Mouse (Mus musculus) megakaryocyte, embryonic 14.5 days (primary cell): ENCODE measurements around the gene Olfr569. TPM values are rescaled to one million over a fixed set of nuclear protein-coding genes. Genes with fewer than 3 reads are reported as not detected.

ENCODE experiments used
- H3K27me3 ChIP-seq: replicated peaks from 2 replicates; pipeline ENCODE3; 2012; ENCODE audit warnings: inconsistent platforms
- H3K36me3 ChIP-seq: replicated peaks from 2 replicates; pipeline ENCODE3; 2012; ENCODE audit warnings: low read length, inconsistent platforms, mixed read lengths
- H3K4me1 ChIP-seq: 2 replicates; pipeline ENCODE4 v1.6.1; 2012; ENCODE audit warnings: inconsistent platforms
- H3K4me3 ChIP-seq: replicated peaks from 2 replicates; pipeline ENCODE3; 2012; ENCODE audit warnings: moderate library complexity, mild to moderate bottlenecking, inconsistent platforms
- H3K9me3 ChIP-seq: 2 replicates; pipeline ENCODE4 v1.6.1; 2012; ENCODE audit warnings: inconsistent platforms
- FLI1 ChIP-seq: IDR thresholded peaks from 2 replicates; pipeline ENCODE4 v1.6.1; 2012; ENCODE audit warnings: low read length, inconsistent platforms, mixed read lengths
- GATA1 ChIP-seq: IDR thresholded peaks from 3 replicates; pipeline ENCODE4 v1.6.1; 2012; ENCODE audit warnings: mixed read lengths, low read length, inconsistent platforms, borderline replicate concordance
- polyA plus RNA-seq: library from polyadenylated mRNA; stranded (reverse); fragments of >175 nt; gene quantifications from 2 replicates; pipeline ENCODE4 v1.2.3, GENCODE M21; 2012; ENCODE audit warnings: low replicate concordance; ENCODE audit not compliant: insufficient read depth

Olfr569 gene
- polyA plus RNA-seq: not detected in 2 replicates

- H3K4me1 ChIP-seq: no peaks in the 10 kb centered on the region
- no peak within 1 kb of the TSS for H3K4me3 ChIP-seq
- TF ChIP-seq FLI1: no peak
- TF ChIP-seq GATA1: no peak
- no peaks in the 10 kb centered on the region for H3K27me3 ChIP-seq
- H3K36me3 ChIP-seq: no peaks in the 10 kb centered on the region
- H3K9me3 ChIP-seq: no peaks in the 10 kb centered on the region
These were observed at the start of gene Olfr569 for GRCm38 (mm10) chr7:102890782-102891181. Gene Olfr569, minus strand, starts transcription at chr7:102890882.

- H3K4me3 ChIP-seq: no peak overlapping the region
- TF ChIP-seq FLI1: no peak
- no peak for TF ChIP-seq GATA1
- H3K4me1 ChIP-seq: no peaks in the 10 kb centered on the region
- H3K9me3 ChIP-seq: no peaks in the 10 kb centered on the region
- H3K36me3 ChIP-seq: no peaks in the 10 kb centered on the region
- no peaks in the 10 kb centered on the region for H3K27me3 ChIP-seq
These were observed 36.4 kb upstream of the Olfr569 start for GRCm38 (mm10) chr7:102927105-102927504.

GRCm38 (mm10) chr7:102924109-102924508, 33.4 kb upstream of the Olfr569 start, which contains the start of gene Olfr572:
Gene Olfr572, plus strand, starts transcription at chr7:102924409.
- no peaks in the 10 kb centered on the region for H3K27me3 ChIP-seq
- H3K36me3 ChIP-seq: no peaks in the 10 kb centered on the region
- H3K4me1 ChIP-seq: no peaks in the 10 kb centered on the region
- no peaks in the 10 kb centered on the region for H3K9me3 ChIP-seq
- no peak for TF ChIP-seq FLI1
- TF ChIP-seq GATA1: no peak
- no peak within 1 kb of the TSS for H3K4me3 ChIP-seq

GRCm38 (mm10) chr7:102919632-102920031, 28.9 kb upstream of the Olfr569 start:
- Histone ChIP-seq H3K36me3 (no peaks in the 10 kb centered on the region), H3K4me3 (no peak overlapping the region), H3K27me3 (no peaks in the 10 kb centered on the region), H3K9me3 (no peaks in the 10 kb centered on the region), H3K4me1 (no peaks in the 10 kb centered on the region)
- TF ChIP-seq GATA1 (no peak), FLI1 (no peak)

GRCm38 (mm10) chr7:102917032-102917875, 26.6 kb upstream of the Olfr569 start, which contains the start of gene Olfr571:
Gene Olfr571, minus strand, starts transcription at chr7:102917536.
- no peaks in the 10 kb centered on the region for H3K4me1 ChIP-seq
- no peak for TF ChIP-seq GATA1
- TF ChIP-seq FLI1: no peak
- H3K36me3 ChIP-seq: no peaks in the 10 kb centered on the region
- no peak within 1 kb of the TSS for H3K4me3 ChIP-seq
- H3K27me3 ChIP-seq: no peaks in the 10 kb centered on the region
- H3K9me3 ChIP-seq: no peaks in the 10 kb centered on the region

GRCm38 (mm10) chr7:102916405-102916804, 25.7 kb upstream of the Olfr569 start:
- H3K9me3 ChIP-seq: no peaks in the 10 kb centered on the region
- no peak overlapping the region for H3K4me3 ChIP-seq
- H3K27me3 ChIP-seq: no peaks in the 10 kb centered on the region
- no peak for TF ChIP-seq FLI1
- TF ChIP-seq GATA1: no peak
- no peaks in the 10 kb centered on the region for H3K36me3 ChIP-seq
- H3K4me1 ChIP-seq: no peaks in the 10 kb centered on the region

- H3K4me1 ChIP-seq: no peaks in the 10 kb centered on the region
- no peaks in the 10 kb centered on the region for H3K27me3 ChIP-seq
- no peaks in the 10 kb centered on the region for H3K36me3 ChIP-seq
- no peak for TF ChIP-seq FLI1
- TF ChIP-seq GATA1: no peak
- H3K4me3 ChIP-seq: no peak overlapping the region
- no peaks in the 10 kb centered on the region for H3K9me3 ChIP-seq
These were observed 24.6 kb upstream of the Olfr569 start for GRCm38 (mm10) chr7:102915261-102915660.

- H3K4me3 ChIP-seq: no peak within 1 kb of the TSS
- H3K4me1 ChIP-seq: no peaks in the 10 kb centered on the region
- H3K36me3 ChIP-seq: no peaks in the 10 kb centered on the region
- no peak for TF ChIP-seq GATA1
- no peak for TF ChIP-seq FLI1
- peaks cover 6% of the 10 kb centered on the region for H3K9me3 ChIP-seq
- H3K27me3 ChIP-seq: no peaks in the 10 kb centered on the region
These were observed 13.9 kb downstream of the Olfr569 start, which contains the start of gene Olfr568 for GRCm38 (mm10) chr7:102876822-102877221. Gene Olfr568, plus strand, starts transcription at chr7:102877122.

GRCm38 (mm10) chr7:102858665-102859064, 32.0 kb downstream of the Olfr569 start, which contains the start of gene Olfr566:
Gene Olfr566, minus strand, starts transcription at chr7:102858765.
- Histone ChIP-seq H3K4me1 (no peaks in the 10 kb centered on the region), H3K27me3 (no peaks in the 10 kb centered on the region), H3K4me3 (no peak within 1 kb of the TSS), H3K36me3 (no peaks in the 10 kb centered on the region), H3K9me3 (no peaks in the 10 kb centered on the region)
- TF ChIP-seq FLI1: no peak
- TF ChIP-seq GATA1: no peak

- H3K9me3 ChIP-seq: no peaks in the 10 kb centered on the region
- no peaks in the 10 kb centered on the region for H3K27me3 ChIP-seq
- no peaks in the 10 kb centered on the region for H3K36me3 ChIP-seq
- no peak for TF ChIP-seq GATA1
- no peak for TF ChIP-seq FLI1
- H3K4me3 ChIP-seq: no peak overlapping the region
- no peaks in the 10 kb centered on the region for H3K4me1 ChIP-seq
These were observed 34.9 kb downstream of the Olfr569 start for GRCm38 (mm10) chr7:102855807-102856206.

Other genes starting within 250 kb of the Olfr569 start
- gene Olfr555, start 232.1 kb downstream of the Olfr569 start, polyA plus RNA-seq: not detected in 2 replicates
- gene Olfr556, start 226.0 kb downstream of the Olfr569 start, polyA plus RNA-seq: not detected in 2 replicates
- gene Trim68, start 203.6 kb downstream of the Olfr569 start, polyA plus RNA-seq: 0.73 and 1.0 TPM in 2 replicates
- not detected in 2 replicates for gene Olfr557, start 195.0 kb downstream of the Olfr569 start, polyA plus RNA-seq
- gene Olfr558, start 188.7 kb downstream of the Olfr569 start, polyA plus RNA-seq: not detected in 2 replicates
- gene Olfr33, start 171.8 kb downstream of the Olfr569 start, polyA plus RNA-seq: not detected in 2 replicates
- gene Olfr559, start 163.4 kb downstream of the Olfr569 start, polyA plus RNA-seq: not detected in 2 replicates
- gene Olfr560, start 131.5 kb downstream of the Olfr569 start, polyA plus RNA-seq: 0.17 TPM in 1 of 2 replicates, not detected in the other
- not detected in 2 replicates for gene Olfr78, start 131.4 kb downstream of the Olfr569 start, polyA plus RNA-seq
- gene Olfr561, start 119.7 kb downstream of the Olfr569 start, polyA plus RNA-seq: not detected in 2 replicates
- not detected in 2 replicates for gene Olfr564, start 87.4 kb downstream of the Olfr569 start, polyA plus RNA-seq
- gene Olfr566, start 32.1 kb downstream of the Olfr569 start, polyA plus RNA-seq: not detected in 2 replicates
- not detected in 2 replicates for gene Olfr568, start 13.8 kb downstream of the Olfr569 start, polyA plus RNA-seq
- not detected in 2 replicates for gene Olfr570, start 3.7 kb upstream of the Olfr569 start, polyA plus RNA-seq
- gene Olfr571, start 26.7 kb upstream of the Olfr569 start, polyA plus RNA-seq: not detected in 2 replicates
- gene Olfr572, start 33.5 kb upstream of the Olfr569 start, polyA plus RNA-seq: not detected in 2 replicates
- not detected in 2 replicates for gene Olfr573-ps1, start 51.7 kb upstream of the Olfr569 start, polyA plus RNA-seq
- not detected in 2 replicates for gene Olfr574, start 57.6 kb upstream of the Olfr569 start, polyA plus RNA-seq
- gene Olfr575, start 67.9 kb upstream of the Olfr569 start, polyA plus RNA-seq: not detected in 2 replicates
- not detected in 2 replicates for gene Olfr576, start 71.8 kb upstream of the Olfr569 start, polyA plus RNA-seq
- gene Olfr577, start 85.1 kb upstream of the Olfr569 start, polyA plus RNA-seq: not detected in 2 replicates
- gene Olfr578, start 98.4 kb upstream of the Olfr569 start, polyA plus RNA-seq: not detected in 2 replicates
- not detected in 2 replicates for gene Olfr582, start 147.1 kb upstream of the Olfr569 start, polyA plus RNA-seq
- not detected in 2 replicates for gene Olfr583, start 160.4 kb upstream of the Olfr569 start, polyA plus RNA-seq
- gene Olfr584, start 191.0 kb upstream of the Olfr569 start, polyA plus RNA-seq: not detected in 2 replicates
- not detected in 2 replicates for gene Olfr585, start 206.8 kb upstream of the Olfr569 start, polyA plus RNA-seq
- gene Olfr586, start 234.8 kb upstream of the Olfr569 start, polyA plus RNA-seq: not detected in 2 replicates
- gene Olfr588-ps1, start 250.0 kb upstream of the Olfr569 start, polyA plus RNA-seq: not detected in 2 replicates